Mouse (Mus musculus) CD4-positive, CD25-positive, alpha-beta regulatory T cell (primary cell): ENCODE results near the gene Gpatch2. TPM values are rescaled to one million over a fixed set of nuclear protein-coding genes. Genes with fewer than 3 reads are reported as not detected.

Experiments used
- polyA plus RNA-seq: library from polyadenylated mRNA; unstranded; fragments of 100-300 nt; shearing (Covaris generic); gene quantifications from one replicate; pipeline ENCODE4 v1.2.1, GENCODE M21; 2017

Gene Gpatch2
- polyA plus RNA-seq, result 29.9 TPM

DNA sequence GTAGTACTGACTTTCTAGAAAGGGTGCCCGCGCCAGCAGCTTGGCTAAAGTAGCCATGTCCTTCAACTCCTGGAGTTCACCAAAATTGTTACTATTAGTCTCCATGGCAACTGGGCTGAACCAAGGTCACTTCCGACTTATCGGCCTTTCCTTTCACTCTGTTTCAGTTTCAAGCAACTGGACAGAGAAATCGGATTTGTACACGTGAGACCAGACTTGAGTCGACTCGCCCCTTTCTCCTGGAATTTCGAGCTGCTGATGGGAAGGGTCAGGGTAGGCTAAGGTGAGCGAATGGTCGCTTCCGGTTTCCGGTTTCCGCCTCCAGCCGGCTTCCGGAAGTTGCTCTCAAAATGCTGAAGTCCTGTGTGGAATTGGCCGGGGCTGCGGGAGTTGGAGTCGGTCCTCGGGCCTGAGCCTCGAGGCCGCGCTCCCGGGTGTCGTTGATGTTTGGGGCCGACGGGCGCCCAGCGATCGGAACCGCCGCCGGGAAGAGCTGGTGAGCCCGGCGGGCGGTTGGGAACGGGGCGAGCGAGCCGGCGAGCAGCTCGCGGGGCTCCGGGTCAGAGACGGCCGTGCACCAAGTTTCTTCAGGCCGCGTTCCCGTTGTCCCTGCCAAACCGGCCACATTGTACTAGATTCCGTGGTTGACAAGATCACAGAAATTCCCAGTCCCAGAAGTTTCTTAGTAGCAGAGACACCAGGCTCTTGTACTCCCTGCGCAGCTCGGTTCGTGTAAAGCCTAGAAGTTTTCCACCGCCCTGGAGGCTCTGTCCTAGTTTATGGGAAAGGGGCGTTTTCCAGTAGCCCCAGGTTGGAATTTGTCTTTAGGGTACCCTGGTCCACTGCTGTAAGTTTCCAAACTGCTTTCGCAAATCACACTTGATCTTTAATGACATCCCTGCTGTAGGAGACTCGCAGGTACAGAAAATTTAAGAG is at the start of gene Gpatch2, which contains the start of gene Spata17:
TSS of gene Gpatch2 (plus strand) at position 328 of the 936 bp plus-strand sequence.
TSS of gene Spata17 (minus strand) at position 285 of the 936 bp plus-strand sequence.

Other genes with a start within 250 kb of the Gpatch2 start
- gene D1Pas1, start 248.1 kb upstream of the Gpatch2 start, polyA plus RNA-seq, result not detected
- gene Spata17, start within 50 bp of the Gpatch2 start, polyA plus RNA-seq, result not detected